ENCODE assay signal across 10 mouse cellular contexts in genomic region chr2:168098040-168098439, GRCm38 (mm10). TPM values are rescaled to one million over a fixed set of nuclear protein-coding genes. Genes with fewer than 3 reads are reported as not detected.
DNase-seq lines count a peak whose midpoint lies in the region; ATAC-seq lines count a peak whose summit lies in the region.
"Had no signal": no experiment of that assay in that cellular context is flagged by ENCODE, and none has a peak within 500 bp of the region (broad histone marks: within the 10 kb centered on the region; RNA-seq: fewer than 3 reads in every experiment).

No protein-coding gene starts in this region.

- ATAC-seq in neural tube, embryonic 15.5 days (ENCODE audit: low FRiP score): no peak
- no peak for ATAC-seq in hindbrain, embryonic 14.5 days (ENCODE audit: low FRiP score)
- peak; percentile 84 for ATAC-seq in megakaryocyte-erythroid progenitor cell, adult 5-6 weeks (replicated peaks; ENCODE audit: low FRiP score, low TSS enrichment, poor library complexity, severe bottlenecking)

- no peak overlapping the region for H3K4me3 ChIP-seq in neural tube, embryonic 15.5 days (replicated peaks)
- no peak overlapping the region for H3K4me3 ChIP-seq in hindbrain, embryonic 14.5 days (replicated peaks; ENCODE audit: low read length)
- H3K4me3 ChIP-seq: erythroblast, embryonic 14.5 days; myocyte had no signal

- intact Hi-C loops in left cerebral cortex, postnatal 25 days (cut with DNase I): loop anchor here (5.0 kb wide), 1 partner anchor 411 kb away; the partner anchor contains the start of genes Cebpb and Tmem189

- H3K27me3 ChIP-seq in neural tube, embryonic 15.5 days (replicated peaks): no peaks in the 10 kb centered on the region
- no peaks in the 10 kb centered on the region for H3K27me3 ChIP-seq in hindbrain, embryonic 14.5 days (ENCODE audit: control insufficient read depth, insufficient read depth, low read length)

- peak; percentile 58 for DNase-seq in neural tube, embryonic 10.5 days (ENCODE audit: extremely low spot score, low spot score)
- DNase-seq in R1 (ENCODE audit: low read depth, low spot score): peak; percentile 85
- DNase-seq in embryo, embryonic 10.5 days (ENCODE audit: low spot score): peak; percentile 73
- peak; percentile 68 for DNase-seq in hindbrain, embryonic 14.5 days (ENCODE audit: low spot score)
- peak; percentile 69 to 73 for DNase-seq in left cerebral cortex, postnatal 25 days (ENCODE audit: low spot score in 2 of 2)
- DNase-seq in ovary, postnatal 10 days (ENCODE audit: low spot score): no peak

- H3K36me3 ChIP-seq in neural tube, embryonic 15.5 days: peaks cover 19% of the 10 kb centered on the region
- peaks cover 29% of the 10 kb centered on the region for H3K36me3 ChIP-seq in hindbrain, embryonic 14.5 days (replicated peaks; ENCODE audit: control insufficient read depth, insufficient read depth)

- peaks cover 11% of the 10 kb centered on the region for H3K4me1 ChIP-seq in neural tube, embryonic 15.5 days
- H3K4me1 ChIP-seq in hindbrain, embryonic 14.5 days (replicated peaks; ENCODE audit: control insufficient read depth, insufficient read depth, low read length): peaks cover 8% of the 10 kb centered on the region

- 50% methylated on average over 6 of the region's 6 CpGs for WGBS in neural tube, embryonic 15.5 days
- 47% methylated on average over 6 of the region's 6 CpGs for WGBS in hindbrain, embryonic 14.5 days

- H3K4me2 ChIP-seq in neural tube, embryonic 15.5 days: no peak overlapping the region
- no peak overlapping the region for H3K4me2 ChIP-seq in hindbrain, embryonic 14.5 days (replicated peaks)

- no peaks in the 10 kb centered on the region for H3K9me3 ChIP-seq in neural tube, embryonic 15.5 days (replicated peaks)
- no peaks in the 10 kb centered on the region for H3K9me3 ChIP-seq in hindbrain, embryonic 14.5 days (ENCODE audit: control insufficient read depth, low read length)

- no peak overlapping the region for H3K27ac ChIP-seq in neural tube, embryonic 15.5 days (replicated peaks)
- no peak overlapping the region for H3K27ac ChIP-seq in hindbrain, embryonic 14.5 days

- H3K9ac ChIP-seq in neural tube, embryonic 15.5 days (replicated peaks): no peak overlapping the region
- no peak overlapping the region for H3K9ac ChIP-seq in hindbrain, embryonic 14.5 days

RNA-seq across cellular contexts. Expression of gene Pard6b, which starts 17.2 kb away (rescaled TPM):
- polyA plus RNA-seq in neural tube, embryonic 15.5 days (2015; fragmentation: Nextera tagmentation; extraction: Ambion mirVana): 6.6 and 6.8 TPM in 2 replicates
- 9.5 and 10.0 TPM in 2 replicates for polyA plus RNA-seq in hindbrain, embryonic 14.5 days (2014; fragmentation: Nextera tagmentation; extraction: Ambion mirVana)
- 1 to 10 TPM; 5.0 to 5.2 TPM for total RNA-seq in left cerebral cortex, postnatal 25 days (2021)
- 0.48 and 1.1 TPM in 2 replicates for total RNA-seq in megakaryocyte-erythroid progenitor cell, adult 5-6 weeks (2014; fragmentation: Nextera tagmentation)
- 1.6 and 3.8 TPM in 2 replicates for total RNA-seq in megakaryocyte-erythroid progenitor cell, adult 5-6 weeks (2017)
